Mouse (Mus musculus) central nervous system, embryonic 11.5 days (tissue): ENCODE measurements around the gene Zic4. TPM values are rescaled to one million over a fixed set of nuclear protein-coding genes. Genes with fewer than 3 reads are reported as not detected.

Experiments used
- polyA plus RNA-seq: library from polyadenylated mRNA; depleted of rRNA; stranded (reverse); fragments of >200 nt; gene quantifications from 2 replicates; pipeline ENCODE4 v1.2.3, GENCODE M21; 2012; rRNA removed

Gene Zic4
- polyA plus RNA-seq = 49.9 and 51.9 TPM in 2 replicates

GRCm38 (mm10) chr9:91361856-91362601, at the start of gene Zic4:
Gene Zic4 (plus strand): TSS chr9:91362413.

GRCm38 (mm10) chr9:91365664-91366063, 3.5 kb downstream of the Zic4 start, which contains the start of gene Zic1:
Gene Zic1 (minus strand): TSS chr9:91365810.

Other genes starting within 250 kb of the Zic4 start
- gene Zic1, start 3.4 kb downstream of the Zic4 start, polyA plus RNA-seq = 139 and 249 TPM in 2 replicates